Mouse (Mus musculus) brain, embryonic 14.5 days (tissue): ENCODE measurements around the gene Ankrd24.
"Not testable (repeated sequence)": the region's sequence is repeated elsewhere in the genome, so short reads cannot be mapped to it uniquely, and the experiment has no call there.

Experiments
- CTCF ChIP-seq: fragments of 200-500 bp; IDR thresholded peaks from 2 replicates; pipeline ENCODE4 v1.5.1; 2012; ENCODE audit warnings: inconsistent platforms, mild to moderate bottlenecking, moderate library complexity, borderline replicate concordance; ENCODE audit not compliant: insufficient read depth, insufficient read length; ENCODE audit errors: extremely low read depth
- POLR2A ChIP-seq: fragments of 200-500 bp; IDR thresholded peaks from 2 replicates; pipeline ENCODE4 v1.6.1; 2012; ENCODE audit warnings: mild to moderate bottlenecking, inconsistent platforms, borderline replicate concordance; ENCODE audit not compliant: poor library complexity, insufficient read depth, insufficient read length, severe bottlenecking; ENCODE audit errors: extremely low read depth

- not testable (repeated sequence) for TF ChIP-seq POLR2A, CTCF
These were observed 58.8 kb downstream of the Ankrd24 start for GRCm38 (mm10) chr10:81687114-81687513.
